In genomic region chr3:76679853-76680545, GRCm38 (mm10) we compare ENCODE assay signal across 26 mouse cellular contexts.
DNase-seq lines count a peak whose midpoint lies in the region; ATAC-seq and TF ChIP-seq lines count a peak whose summit lies in the region.
"Had no signal": no experiment of that assay in that cellular context is flagged by ENCODE, and none has a peak within 500 bp of the region (broad histone marks: within the 10 kb centered on the region; RNA-seq: fewer than 3 reads in every experiment).

No protein-coding gene starts in this region.

- peak; percentile 68 for ATAC-seq in forebrain, embryonic 15.5 days (replicated peaks)
- ATAC-seq in forebrain, embryonic 11.5 days (replicated peaks; ENCODE audit: low FRiP score), result no peak
- peak; percentile 88 for ATAC-seq in forebrain, postnatal 0 days
- no peak for ATAC-seq in activated CD4-positive, CD25-positive, alpha-beta regulatory T cell, adult 4 months
- ATAC-seq: inflammation-experienced regulatory T-cells, adult 6 months; Patski had no signal

- peak overlapping the region; percentile 70 for H3K27ac ChIP-seq in forebrain, embryonic 15.5 days (replicated peaks)
- no peak overlapping the region for H3K27ac ChIP-seq in forebrain, embryonic 11.5 days (ENCODE audit: low read depth, low read length)
- peak overlapping the region; percentile 32; the same call in 1 of the 2 replicates for H3K27ac ChIP-seq in layer of hippocampus, adult 2 months
- peak overlapping the region; percentile 69 for H3K27ac ChIP-seq in forebrain, postnatal 0 days (ENCODE audit: low read depth, low read length)
- H3K27ac ChIP-seq: hindbrain, embryonic 12.5 days; limb, embryonic 13.5 days; lung, embryonic 15.5 days; midbrain, embryonic 12.5 days; neural tube, embryonic 12.5 days; stomach, postnatal 0 days had no signal

- H3K36me3 ChIP-seq in forebrain, embryonic 15.5 days, result no peaks in the 10 kb centered on the region
- H3K36me3 ChIP-seq in forebrain, embryonic 11.5 days (ENCODE audit: control insufficient read depth, insufficient read depth, low read length), result no peaks in the 10 kb centered on the region
- H3K36me3 ChIP-seq in forebrain, postnatal 0 days (ENCODE audit: insufficient read depth), result no peaks in the 10 kb centered on the region
- H3K36me3 ChIP-seq: hindbrain, embryonic 12.5 days; limb, embryonic 13.5 days; lung, embryonic 15.5 days; midbrain, embryonic 12.5 days; neural tube, embryonic 12.5 days had no signal

- TF ChIP-seq CTCF in layer of hippocampus, adult 2 months (conservative IDR thresholded peaks at IDR 0.05), result no peak
- TF ChIP-seq CTCF in forebrain, postnatal 0 days (IDR thresholded peaks at IDR 0.05; ENCODE audit: low read depth), result no peak

- H3K4me2 ChIP-seq in forebrain, embryonic 15.5 days (replicated peaks), result no peak overlapping the region
- no peak overlapping the region for H3K4me2 ChIP-seq in forebrain, embryonic 11.5 days (ENCODE audit: low read depth, low read length, severe bottlenecking)
- H3K4me2 ChIP-seq in forebrain, postnatal 0 days (ENCODE audit: low read depth), result peak overlapping the region; percentile 10; the same call in 1 of the 2 replicates
- H3K4me2 ChIP-seq: hindbrain, embryonic 12.5 days; limb, embryonic 13.5 days; liver, embryonic 11.5 days; lung, embryonic 15.5 days; midbrain, embryonic 12.5 days; neural tube, embryonic 12.5 days had no signal

- no peaks in the 10 kb centered on the region for H3K27me3 ChIP-seq in forebrain, embryonic 15.5 days
- no peaks in the 10 kb centered on the region for H3K27me3 ChIP-seq in forebrain, embryonic 11.5 days (ENCODE audit: control insufficient read depth, insufficient read depth, low read length)
- H3K27me3 ChIP-seq in forebrain, postnatal 0 days (ENCODE audit: insufficient read depth, low read length), result no peaks in the 10 kb centered on the region
- H3K27me3 ChIP-seq: hindbrain, embryonic 12.5 days; limb, embryonic 13.5 days; lung, embryonic 15.5 days; midbrain, embryonic 12.5 days; neural tube, embryonic 12.5 days; Patski had no signal

- no peak for DNase-seq in forebrain, embryonic 11.5 days (ENCODE audit: low spot score)
- no peak for DNase-seq in layer of hippocampus, adult 2 months (ENCODE audit: low spot score in 2 of 2)
- DNase-seq in layer of hippocampus, adult 8-10 months (ENCODE audit: low spot score in 2 of 2), result no peak
- DNase-seq in retina, postnatal 1 day, result peak; percentile 63
- no peak for DNase-seq in retina, embryonic 14.5 days (ENCODE audit: low spot score)
- peak; percentile 65 for DNase-seq in forebrain, postnatal 0 days
- DNase-seq: adrenal gland, postnatal 14 days; cerebellum, adult 8-10 months; cerebellum, postnatal 25 days; gastrocnemius, postnatal 10 days; kidney, adult 11 months; kidney, postnatal 14 days; spleen, adult 18-20 months; thymus, adult 2 months; thymus, postnatal 36 days had no signal

- no peaks in the 10 kb centered on the region for H3K9me3 ChIP-seq in forebrain, embryonic 15.5 days
- H3K9me3 ChIP-seq in forebrain, embryonic 11.5 days (ENCODE audit: control insufficient read depth, low read length), result no peaks in the 10 kb centered on the region
- H3K9me3 ChIP-seq in forebrain, postnatal 0 days (ENCODE audit: low read length), result no peaks in the 10 kb centered on the region
- H3K9me3 ChIP-seq: hindbrain, embryonic 12.5 days; limb, embryonic 13.5 days; lung, embryonic 15.5 days; midbrain, embryonic 12.5 days; neural tube, embryonic 12.5 days had no signal

- H3K9ac ChIP-seq in forebrain, embryonic 15.5 days (replicated peaks), result no peak overlapping the region
- H3K9ac ChIP-seq in forebrain, embryonic 11.5 days (ENCODE audit: low read length), result no peak overlapping the region
- no peak overlapping the region for H3K9ac ChIP-seq in forebrain, postnatal 0 days
- H3K9ac ChIP-seq: hindbrain, embryonic 12.5 days; limb, embryonic 13.5 days; lung, embryonic 15.5 days; midbrain, embryonic 12.5 days; neural tube, embryonic 12.5 days had no signal

- H3K4me3 ChIP-seq in forebrain, embryonic 15.5 days, result no peak overlapping the region
- no peak overlapping the region for H3K4me3 ChIP-seq in forebrain, embryonic 11.5 days (ENCODE audit: low read depth, low read length)
- no peak overlapping the region for H3K4me3 ChIP-seq in layer of hippocampus, adult 2 months
- no peak overlapping the region for H3K4me3 ChIP-seq in forebrain, postnatal 0 days (ENCODE audit: low read depth, low read length)
- H3K4me3 ChIP-seq: hindbrain, embryonic 12.5 days; limb, embryonic 13.5 days; lung, embryonic 15.5 days; midbrain, embryonic 12.5 days; neural tube, embryonic 12.5 days had no signal

- WGBS in forebrain, embryonic 15.5 days, result 67% methylated on average over 5 of the region's 5 CpGs
- 83% methylated on average over 5 of the region's 5 CpGs for WGBS in forebrain, embryonic 11.5 days
- 53% methylated on average over 5 of the region's 5 CpGs for WGBS in forebrain, postnatal 0 days

- peaks cover 5% of the 10 kb centered on the region; the same call in 1 of the 2 replicates for H3K4me1 ChIP-seq in forebrain, embryonic 15.5 days
- no peaks in the 10 kb centered on the region for H3K4me1 ChIP-seq in forebrain, embryonic 11.5 days (replicated peaks; ENCODE audit: control insufficient read depth, insufficient read depth, low read length)
- H3K4me1 ChIP-seq in forebrain, postnatal 0 days (ENCODE audit: insufficient read depth), result no peaks in the 10 kb centered on the region
- H3K4me1 ChIP-seq: hindbrain, embryonic 12.5 days; limb, embryonic 13.5 days; lung, embryonic 15.5 days; midbrain, embryonic 12.5 days; neural tube, embryonic 12.5 days had no signal

Comparison
In these comparisons a context has a peak if more than half of its experiments do, and no peak if none do; other contexts are left out.
1. ATAC-seq: peak in forebrain, embryonic 15.5 days (single experiment) and forebrain, postnatal 0 days (single experiment); none in forebrain, embryonic 11.5 days (single experiment) and activated CD4-positive, CD25-positive, alpha-beta regulatory T cell, adult 4 months (single experiment).
2. DNase-seq: peak in retina, postnatal 1 day (single experiment) and forebrain, postnatal 0 days (single experiment); none in forebrain, embryonic 11.5 days (single experiment), layer of hippocampus, adult 2 months (0 of 2), layer of hippocampus, adult 8-10 months (0 of 2) and retina, embryonic 14.5 days (single experiment).